Mouse (Mus musculus): ENCODE measurements around the gene Eif1. TPM values are rescaled to one million over a fixed set of nuclear protein-coding genes. Genes with fewer than 3 reads are reported as not detected.
A peak's percentile ranks its signal among the peaks of the same experiment; 100 is the strongest.
"Not testable (repeated sequence)": the region's sequence is repeated elsewhere in the genome, so short reads cannot be mapped to it uniquely, and the experiment has no call there.

The Eif1 gene
- polyA plus RNA-seq, 1 experiment from 2014 or later = 1,748 TPM

DNA sequence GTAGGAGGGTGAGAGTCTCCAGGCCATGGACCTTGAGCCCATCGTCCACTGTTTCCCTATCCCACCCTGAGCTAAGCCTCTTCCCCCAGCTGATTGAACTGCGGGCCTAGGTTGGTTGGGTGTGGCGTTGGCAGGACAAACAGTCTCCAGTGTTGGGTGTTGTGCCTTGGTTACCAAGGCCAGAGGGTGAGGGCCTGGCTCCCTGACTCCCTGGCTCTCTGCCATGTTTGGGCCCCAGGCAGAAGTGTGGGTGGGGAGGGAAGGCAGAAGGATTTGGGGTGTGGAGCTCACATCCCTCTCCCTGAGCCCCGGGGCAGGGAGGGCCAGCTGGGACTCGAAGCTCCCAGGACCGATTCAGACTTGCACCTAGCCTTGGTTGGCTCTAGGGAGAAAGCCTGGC lies 30.7 kb upstream of the Eif1 start:
- Histone ChIP-seq H3K27me3 (no peaks in the 10 kb centered on the region), H3K4me2 (replicated peaks) (no peak overlapping the region), H3K27ac (replicated peaks) (peak overlapping the region; percentile 93), H3K9me3 (replicated peaks) (no peaks in the 10 kb centered on the region), H3K4me1 (peaks cover 42% of the 10 kb centered on the region), H3K9ac (no peak overlapping the region), H3K4me3 (replicated peaks) (no peak overlapping the region), H3K36me3 (no peaks in the 10 kb centered on the region)
- ATAC-seq (ENCODE audit: insufficient number of reproducible peaks, low FRiP score, low TSS enrichment, low read depth) = 0 out of 2 replicates have a peak, but pooled peaks have one; percentile 13
- 54% methylated on average over 6 of the region's 6 CpGs for WGBS

GRCm38 (mm10) chr11:100290235-100290634 lies 29.4 kb upstream of the Eif1 start:
- ATAC-seq (ENCODE audit: insufficient number of reproducible peaks, low FRiP score, low TSS enrichment, low read depth) = no peak
- Histone ChIP-seq H3K4me2 (replicated peaks) (no peak overlapping the region), H3K36me3 (no peaks in the 10 kb centered on the region), H3K27me3 (no peaks in the 10 kb centered on the region), H3K4me1 (peaks cover 44% of the 10 kb centered on the region), H3K4me3 (replicated peaks) (no peak overlapping the region), H3K9ac (no peak overlapping the region), H3K9me3 (replicated peaks) (no peaks in the 10 kb centered on the region), H3K27ac (replicated peaks) (peak overlapping the region; percentile 88)
- 35% methylated on average over 5 of the region's 5 CpGs for WGBS

GRCm38 (mm10) chr11:100292884-100293283 lies 26.8 kb upstream of the Eif1 start:
- Histone ChIP-seq H3K27me3 (no peaks in the 10 kb centered on the region; the same call in 1 of the 2 replicates), H3K4me2 (replicated peaks) (no peak overlapping the region), H3K4me1 (peaks cover 37% of the 10 kb centered on the region), H3K36me3 (no peaks in the 10 kb centered on the region), H3K9me3 (replicated peaks) (no peaks in the 10 kb centered on the region), H3K27ac (replicated peaks) (no peak overlapping the region), H3K4me3 (replicated peaks) (no peak overlapping the region), H3K9ac (no peak overlapping the region)
- no peak for ATAC-seq (ENCODE audit: insufficient number of reproducible peaks, low FRiP score, low TSS enrichment, low read depth)
- 62% methylated on average over 6 of the region's 6 CpGs for WGBS

DNA sequence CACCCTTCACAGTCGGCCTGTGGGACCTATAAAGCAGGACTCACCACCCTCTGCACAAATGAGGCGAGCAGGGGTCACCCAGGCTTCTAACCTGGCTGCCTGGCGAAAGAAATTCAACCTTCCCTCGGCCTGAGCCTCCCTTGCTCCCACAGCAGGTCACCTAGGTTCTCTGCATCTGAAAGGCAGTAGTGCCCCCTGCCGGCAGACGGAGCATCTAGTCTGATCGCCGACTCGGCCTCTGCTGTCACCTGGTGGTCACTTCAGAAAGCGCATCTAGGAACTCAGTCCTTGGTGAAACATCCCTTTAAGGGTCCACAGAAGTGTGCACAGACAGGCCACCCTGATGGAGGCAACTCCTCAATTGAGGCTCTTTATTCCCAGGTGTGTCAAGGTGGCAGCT lies 24.4 kb upstream of the Eif1 start:
- no peak overlapping the region for H3K27ac ChIP-seq (replicated peaks)
- 3% methylated on average over 10 of the region's 10 CpGs for WGBS
- no peak for ATAC-seq (ENCODE audit: insufficient number of reproducible peaks, low FRiP score, low TSS enrichment, low read depth)

DNA sequence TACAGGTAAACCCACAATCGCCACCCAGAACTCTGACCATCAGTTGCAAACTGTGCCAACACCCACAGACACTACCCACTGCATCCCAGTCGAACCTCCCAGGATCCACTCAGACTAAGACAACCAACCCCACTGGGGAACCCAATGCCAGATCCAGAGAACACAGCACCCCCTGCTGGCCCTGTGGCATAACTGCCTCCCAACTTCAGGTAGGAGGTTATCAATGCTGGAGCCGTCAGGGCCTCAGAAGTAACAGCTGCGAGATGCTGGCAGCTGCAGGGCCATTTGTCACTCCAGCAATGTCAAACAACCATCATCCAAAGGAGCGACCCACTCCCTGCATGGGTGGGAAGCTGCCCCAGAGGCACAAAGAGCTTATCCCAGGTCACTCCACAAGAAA lies 21.9 kb upstream of the Eif1 start:
- Histone ChIP-seq H3K36me3 (no peaks in the 10 kb centered on the region), H3K9me3 (replicated peaks) (no peaks in the 10 kb centered on the region), H3K4me1 (peaks cover 8% of the 10 kb centered on the region), H3K4me2 (replicated peaks) (peak overlapping the region; percentile 10; the same call in 1 of the 2 replicates), H3K27ac (replicated peaks) (no peak overlapping the region), H3K9ac (no peak overlapping the region), H3K4me3 (replicated peaks) (no peak overlapping the region), H3K27me3 (no peaks in the 10 kb centered on the region; the same call in 1 of the 2 replicates)
- 34% methylated on average over 5 of the region's 5 CpGs for WGBS
- no peak for ATAC-seq (ENCODE audit: insufficient number of reproducible peaks, low FRiP score, low TSS enrichment, low read depth)

More for the DNA sequence above, 24.4 kb upstream of the Eif1 start:
- Histone ChIP-seq H3K9ac (no peak overlapping the region), H3K4me1 (peaks cover 19% of the 10 kb centered on the region), H3K4me2 (replicated peaks) (no peak overlapping the region), H3K9me3 (replicated peaks) (no peaks in the 10 kb centered on the region), H3K36me3 (no peaks in the 10 kb centered on the region), H3K4me3 (replicated peaks) (no peak overlapping the region), H3K27me3 (no peaks in the 10 kb centered on the region; the same call in 1 of the 2 replicates)

DNA sequence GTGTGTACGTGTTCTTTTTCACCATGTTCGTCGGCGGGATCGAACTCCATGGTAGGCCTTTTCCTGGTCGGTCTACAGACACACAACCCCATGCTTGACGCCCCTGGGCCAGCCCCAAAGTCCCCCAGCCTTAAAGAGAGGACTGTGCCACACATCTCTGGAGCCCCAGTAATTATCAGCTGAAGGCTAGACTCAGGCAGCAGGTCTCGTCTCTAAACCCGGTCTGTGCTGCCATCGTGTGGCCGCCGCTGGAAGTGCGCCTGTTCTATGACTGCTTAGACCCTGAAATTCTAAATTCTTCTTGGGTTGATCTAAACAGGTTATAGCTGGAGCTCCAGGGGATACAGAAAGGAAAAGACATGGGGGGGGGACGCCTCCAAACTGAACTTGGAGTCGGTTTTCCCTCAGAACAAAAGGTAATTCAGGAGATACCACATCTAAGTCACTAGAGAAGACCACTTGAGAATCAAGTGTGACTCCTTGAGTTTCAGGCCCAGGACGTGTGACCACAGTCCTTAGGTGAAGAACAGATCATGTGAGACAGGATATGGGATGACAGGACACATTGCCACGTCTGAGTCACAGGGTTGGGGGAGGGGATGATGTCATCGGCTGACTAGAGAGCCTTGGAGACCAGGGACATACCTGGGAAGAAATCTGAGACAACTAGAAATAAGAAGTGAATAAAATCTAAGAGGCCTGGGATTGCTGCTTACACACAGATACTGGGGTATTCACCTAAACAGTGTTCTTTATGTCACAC lies 21.2 kb upstream of the Eif1 start:
- Histone ChIP-seq H3K9me3 (replicated peaks) (no peaks in the 10 kb centered on the region), H3K36me3 (no peaks in the 10 kb centered on the region), H3K27ac (replicated peaks) (no peak overlapping the region), H3K4me1 (peaks cover 8% of the 10 kb centered on the region), H3K4me2 (replicated peaks) (peak overlapping the region; percentile 10; the same call in 1 of the 2 replicates), H3K9ac (no peak overlapping the region), H3K4me3 (replicated peaks) (no peak overlapping the region), H3K27me3 (no peaks in the 10 kb centered on the region; the same call in 1 of the 2 replicates)
- ATAC-seq (ENCODE audit: insufficient number of reproducible peaks, low FRiP score, low TSS enrichment, low read depth) = no peak
- 19% methylated on average over 18 of the region's 18 CpGs for WGBS

DNA sequence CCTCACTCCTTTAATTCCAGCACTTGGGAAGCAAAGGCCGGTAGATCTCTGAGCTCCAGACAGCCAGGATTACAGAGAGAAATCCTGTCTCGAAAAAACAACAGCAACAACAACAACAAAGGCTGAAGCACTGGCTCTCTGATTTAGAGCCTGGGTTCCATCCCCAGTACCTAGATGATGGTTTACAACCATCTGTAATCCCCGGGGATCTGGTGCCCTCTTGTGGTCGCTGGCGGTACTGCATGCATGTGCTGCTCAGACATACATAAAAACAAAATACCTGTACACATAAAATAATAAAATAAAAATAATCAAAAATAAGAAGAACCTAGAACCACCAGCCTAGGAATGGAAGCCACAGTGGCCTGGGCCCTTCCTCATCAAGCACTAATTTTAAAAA lies 19.4 kb upstream of the Eif1 start:
- WGBS = 11% methylated on average over 5 of the region's 5 CpGs
- H3K4me1 ChIP-seq = peaks cover 5% of the 10 kb centered on the region
- no peak overlapping the region for H3K9ac ChIP-seq
- H3K4me3 ChIP-seq (replicated peaks) = no peak overlapping the region
- H3K36me3 ChIP-seq = no peaks in the 10 kb centered on the region
- ATAC-seq (ENCODE audit: insufficient number of reproducible peaks, low FRiP score, low TSS enrichment, low read depth) = no peak
- H3K4me2 ChIP-seq (replicated peaks) = no peak overlapping the region
- H3K9me3 ChIP-seq (replicated peaks) = no peaks in the 10 kb centered on the region
- no peak overlapping the region for H3K27ac ChIP-seq (replicated peaks)
- no peaks in the 10 kb centered on the region; the same call in 1 of the 2 replicates for H3K27me3 ChIP-seq

DNA sequence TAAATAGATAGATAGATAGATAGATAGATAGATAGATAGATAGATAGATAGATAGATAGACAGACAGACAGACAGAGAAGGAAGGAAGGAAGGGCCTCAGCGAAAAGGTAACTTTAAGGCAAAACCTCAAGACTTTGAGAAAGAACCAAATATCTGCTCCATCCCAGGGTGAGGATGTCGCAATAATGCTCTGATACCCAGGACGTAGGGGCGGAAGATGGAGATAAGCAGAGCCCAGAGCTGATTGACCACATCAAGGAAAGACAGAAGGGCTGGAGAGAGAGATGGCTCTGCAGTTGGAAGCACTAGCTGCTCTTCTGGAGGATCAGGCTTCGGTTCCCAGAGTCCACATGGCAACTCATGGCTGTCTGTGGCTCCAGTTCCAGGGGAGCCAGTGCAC lies 18.4 kb upstream of the Eif1 start:
- WGBS = 92% methylated on average over 5 of the region's 5 CpGs
- Histone ChIP-seq H3K4me3 (replicated peaks) (no peak overlapping the region), H3K4me1 (peaks cover 4% of the 10 kb centered on the region; the same call in 1 of the 2 replicates), H3K9ac (no peak overlapping the region), H3K27ac (replicated peaks) (no peak overlapping the region), H3K4me2 (replicated peaks) (no peak overlapping the region), H3K27me3 (no peaks in the 10 kb centered on the region; the same call in 1 of the 2 replicates), H3K36me3 (no peaks in the 10 kb centered on the region), H3K9me3 (replicated peaks) (no peaks in the 10 kb centered on the region)
- no peak for ATAC-seq (ENCODE audit: insufficient number of reproducible peaks, low FRiP score, low TSS enrichment, low read depth)

GRCm38 (mm10) chr11:100307900-100308299 lies 11.8 kb upstream of the Eif1 start:
- Histone ChIP-seq H3K27me3 (no peaks in the 10 kb centered on the region), H3K4me3 (replicated peaks) (no peak overlapping the region), H3K27ac (replicated peaks) (no peak overlapping the region), H3K4me2 (replicated peaks) (no peak overlapping the region), H3K4me1 (no peaks in the 10 kb centered on the region), H3K9ac (no peak overlapping the region), H3K36me3 (no peaks in the 10 kb centered on the region), H3K9me3 (replicated peaks) (no peaks in the 10 kb centered on the region)
- 87% methylated on average over 5 of the region's 5 CpGs for WGBS
- ATAC-seq (ENCODE audit: insufficient number of reproducible peaks, low FRiP score, low TSS enrichment, low read depth) = no peak

DNA sequence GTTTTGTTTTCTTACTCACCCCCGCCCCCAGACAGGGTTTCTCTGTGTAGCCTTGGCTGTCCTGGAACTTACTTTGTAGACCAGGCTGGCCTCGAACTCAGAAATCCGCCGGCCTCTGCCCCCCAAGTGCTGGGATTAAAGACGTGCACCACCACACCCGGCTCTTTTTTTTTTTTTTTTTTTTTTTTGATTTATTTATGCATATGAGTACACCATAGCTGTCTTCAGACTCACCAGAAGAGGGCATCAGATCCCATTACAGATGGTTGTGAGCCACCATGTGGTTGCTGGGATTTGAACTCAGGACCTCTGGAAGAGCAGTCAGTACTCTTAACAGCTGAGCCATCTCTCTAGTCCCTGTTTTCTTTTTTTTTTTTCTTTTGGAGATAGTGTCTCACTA lies 11.0 kb upstream of the Eif1 start:
- H3K9ac ChIP-seq; H3K9me3 ChIP-seq (replicated peaks); H3K4me1 ChIP-seq; H3K27ac ChIP-seq (replicated peaks); H3K36me3 ChIP-seq; H3K4me2 ChIP-seq (replicated peaks); ATAC-seq (ENCODE audit: insufficient number of reproducible peaks, low FRiP score, low TSS enrichment, low read depth); H3K27me3 ChIP-seq; H3K4me3 ChIP-seq (replicated peaks): not testable (repeated sequence)
- 93% methylated on average over 6 of the region's 6 CpGs for WGBS

DNA sequence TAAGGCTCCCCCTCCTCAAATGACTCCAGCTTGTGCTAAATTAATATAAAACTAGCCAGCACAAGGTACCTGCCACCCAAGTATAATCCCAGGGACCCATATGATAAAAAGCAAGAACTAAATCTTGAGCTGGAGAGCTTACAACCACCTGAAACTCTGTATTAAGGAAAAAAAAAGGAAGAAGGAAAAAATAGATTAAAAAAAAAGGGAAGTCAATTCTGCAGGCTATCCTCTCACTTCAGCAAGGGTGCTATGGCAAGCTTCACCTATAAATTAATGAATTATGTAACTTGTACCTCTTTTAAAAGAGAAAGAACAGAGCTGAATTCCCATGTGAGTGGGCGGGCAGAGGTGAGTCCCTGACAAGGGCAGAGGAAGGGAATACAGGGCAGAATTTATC lies 8.0 kb upstream of the Eif1 start:
- Histone ChIP-seq H3K9ac (no peak overlapping the region), H3K27me3 (no peaks in the 10 kb centered on the region), H3K9me3 (replicated peaks) (no peaks in the 10 kb centered on the region), H3K4me1 (no peaks in the 10 kb centered on the region), H3K27ac (replicated peaks) (no peak overlapping the region), H3K4me3 (replicated peaks) (no peak overlapping the region), H3K36me3 (no peaks in the 10 kb centered on the region), H3K4me2 (replicated peaks) (no peak overlapping the region)
- ATAC-seq (ENCODE audit: insufficient number of reproducible peaks, low FRiP score, low TSS enrichment, low read depth) = no peak
- 76% methylated on average over 1 of the region's 1 CpGs for WGBS

Measured in embryonic facial prominence, embryonic 15.5 days (tissue).